Mouse (Mus musculus) liver, embryonic 15.5 days (tissue): ENCODE data around the gene Eif1. TPM values are rescaled to one million over a fixed set of nuclear protein-coding genes. Genes with fewer than 3 reads are reported as not detected.

Experiments
- ATAC-seq: fragments of 200-750 bp; cut with Nextera tagmentation; 2 replicates; pipeline ENCODE4 v1.8.0; 2017; ENCODE audit warnings: moderate number of reproducible peaks, mild to moderate bottlenecking, moderate library complexity; ENCODE audit not compliant: insufficient read depth
- H3K27ac ChIP-seq: fragments of 300-500 bp; sonication (generic); replicated peaks from 2 replicates; pipeline ENCODE4 v1.5.1; 2015; ENCODE audit warnings: mild to moderate bottlenecking, inconsistent platforms
- H3K27me3 ChIP-seq: fragments of 300-500 bp; sonication (generic); 2 replicates; pipeline ENCODE4 v1.6.1; 2015; ENCODE audit warnings: mild to moderate bottlenecking, inconsistent platforms
- H3K36me3 ChIP-seq: fragments of 300-500 bp; sonication (generic); replicated peaks from 2 replicates; pipeline ENCODE4 v1.6.1; 2015; ENCODE audit warnings: moderate library complexity, mild to moderate bottlenecking, inconsistent platforms
- H3K4me1 ChIP-seq: fragments of 300-500 bp; sonication (generic); replicated peaks from 2 replicates; pipeline ENCODE4 v1.6.1; 2015; ENCODE audit warnings: inconsistent platforms
- H3K4me2 ChIP-seq: fragments of 300-500 bp; sonication (generic); 2 replicates; pipeline ENCODE4 v1.6.1; 2015; ENCODE audit warnings: moderate library complexity, mild to moderate bottlenecking, inconsistent platforms
- H3K4me3 ChIP-seq: fragments of 300-500 bp; sonication (generic); replicated peaks from 2 replicates; pipeline ENCODE4 v1.5.1; 2015; ENCODE audit warnings: mild to moderate bottlenecking, inconsistent platforms
- H3K9ac ChIP-seq: fragments of 300-500 bp; sonication (generic); 2 replicates; pipeline ENCODE4 v1.6.1; 2015; ENCODE audit warnings: moderate library complexity, mild to moderate bottlenecking, inconsistent platforms
- H3K9me3 ChIP-seq: fragments of 300-500 bp; sonication (generic); replicated peaks from 2 replicates; pipeline ENCODE4 v1.6.1; 2016; ENCODE audit warnings: inconsistent platforms
- WGBS: fragments of 180-500 bp; shearing (Covaris S2); methylation state at CpG from one replicate; pipeline ENCODE4 v1.1.7; 2015; ENCODE audit warnings: mixed read lengths; ENCODE audit not compliant: insufficient replicate concordance; 5-methylcytosine and 5-hydroxymethylcytosine counted together
- polyA plus RNA-seq: library from polyadenylated mRNA; unstranded; fragments of >200 nt; fragmentation: Nextera tagmentation; extraction: Ambion mirVana; gene quantifications from 2 replicates; pipeline ENCODE4 v1.2.1, GENCODE M21; 2015

The Eif1 gene
- 1,286 and 1,576 TPM in 2 replicates for polyA plus RNA-seq

DNA sequence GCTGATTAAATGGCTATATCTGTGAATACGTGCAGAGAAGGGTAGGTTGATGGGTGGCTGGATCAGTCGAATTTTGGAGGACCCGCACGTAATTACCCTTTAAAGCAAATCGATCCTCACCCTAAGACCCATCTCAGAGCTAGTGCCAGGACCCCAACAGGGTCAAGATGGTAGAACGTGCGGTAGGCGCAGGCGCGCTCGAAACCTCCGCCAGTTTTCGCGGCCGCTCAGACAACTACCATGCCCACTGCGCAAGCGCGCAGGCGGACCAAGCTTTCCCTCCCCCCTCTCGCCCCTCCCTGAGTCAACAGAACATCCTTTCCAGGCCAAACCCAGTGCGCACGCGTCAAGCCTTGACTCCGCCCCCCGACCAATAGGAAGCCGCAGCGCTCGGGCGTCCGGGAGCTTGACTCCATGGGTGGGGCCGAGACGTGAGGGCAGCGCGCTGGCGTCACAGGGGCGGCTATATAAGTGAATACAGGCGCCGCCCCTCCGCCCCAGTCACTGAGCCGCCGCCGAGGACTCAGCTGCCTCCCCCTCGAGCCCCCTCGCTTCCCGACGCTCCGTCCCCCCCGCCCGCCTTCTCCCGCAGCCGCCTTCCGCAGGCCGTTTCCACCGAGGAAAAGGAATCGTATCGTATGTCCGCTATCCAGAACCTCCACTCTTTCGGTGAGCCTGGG, at the start of gene Eif1:
Eif1 (plus strand) TSS at position 394 of the 680 bp plus-strand sequence.
- peak within 1 kb of the TSS; percentile 82 for H3K4me2 ChIP-seq
- no peaks in the 10 kb centered on the region for H3K9me3 ChIP-seq
- H3K27ac ChIP-seq: peak within 1 kb of the TSS; percentile 98
- no peaks in the 10 kb centered on the region for H3K27me3 ChIP-seq
- peaks cover 27% of the 10 kb centered on the region for H3K36me3 ChIP-seq
- peaks cover 51% of the 10 kb centered on the region for H3K4me1 ChIP-seq
- peak; percentile 79 for ATAC-seq
- H3K9ac ChIP-seq: peak within 1 kb of the TSS; percentile 97
- WGBS: under 1% methylated on average over 58 of the region's 58 CpGs
- H3K4me3 ChIP-seq: peak within 1 kb of the TSS; percentile 87

DNA sequence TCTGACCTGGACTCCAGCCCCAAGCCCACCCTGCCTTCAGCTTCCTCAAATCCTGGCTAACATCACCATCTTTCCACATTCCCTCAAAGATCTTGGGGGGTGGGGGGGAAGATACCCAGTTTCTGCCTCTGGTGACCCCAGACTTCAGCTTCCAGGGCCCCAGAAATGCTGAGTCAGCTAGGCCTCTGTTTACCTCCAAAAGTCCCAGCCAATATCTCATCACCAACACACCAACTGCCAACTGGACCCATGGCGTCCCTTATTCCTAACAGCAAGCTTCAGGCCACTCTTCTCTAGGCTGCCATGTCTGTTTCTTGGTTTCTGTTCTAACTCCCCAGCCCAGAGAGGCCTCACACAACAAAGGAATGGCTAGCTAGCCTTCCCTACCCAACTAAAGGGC, 47.8 kb upstream of the Eif1 start:
- WGBS: 52% methylated on average over 1 of the region's 1 CpGs
- ATAC-seq: no peak
- H3K9me3 ChIP-seq: no peaks in the 10 kb centered on the region

DNA sequence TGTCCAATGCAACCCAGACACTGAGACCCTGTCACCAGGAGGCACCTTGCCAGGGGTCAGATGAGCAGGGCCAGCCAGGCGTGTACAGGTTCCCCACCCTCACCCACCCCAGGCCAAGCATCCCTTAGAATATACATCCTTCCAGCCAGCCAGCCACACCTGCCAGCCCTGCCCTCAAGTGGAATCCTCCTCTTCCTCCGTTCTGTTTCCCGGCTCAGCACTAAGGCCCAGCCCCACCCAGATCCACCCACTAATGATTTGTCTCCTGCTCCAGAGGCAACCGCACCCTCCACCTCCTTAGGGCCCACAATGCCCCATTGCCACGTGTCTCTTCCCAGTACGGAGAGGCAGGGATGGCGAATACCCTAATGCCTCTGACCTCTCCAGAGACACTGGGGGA, 45.0 kb upstream of the Eif1 start:
- Histone ChIP-seq H3K4me1 (no peaks in the 10 kb centered on the region), H3K27me3 (no peaks in the 10 kb centered on the region), H3K9me3 (no peaks in the 10 kb centered on the region), H3K4me3 (no peak overlapping the region), H3K4me2 (no peak overlapping the region), H3K9ac (no peak overlapping the region), H3K36me3 (no peaks in the 10 kb centered on the region), H3K27ac (no peak overlapping the region)
- 64% methylated on average over 7 of the region's 7 CpGs for WGBS
- ATAC-seq: no peak

More for the DNA sequence above, 47.8 kb upstream of the Eif1 start:
- Histone ChIP-seq H3K36me3 (no peaks in the 10 kb centered on the region), H3K27ac (no peak overlapping the region), H3K4me3 (no peak overlapping the region), H3K4me2 (no peak overlapping the region), H3K27me3 (no peaks in the 10 kb centered on the region), H3K4me1 (no peaks in the 10 kb centered on the region), H3K9ac (no peak overlapping the region)

DNA sequence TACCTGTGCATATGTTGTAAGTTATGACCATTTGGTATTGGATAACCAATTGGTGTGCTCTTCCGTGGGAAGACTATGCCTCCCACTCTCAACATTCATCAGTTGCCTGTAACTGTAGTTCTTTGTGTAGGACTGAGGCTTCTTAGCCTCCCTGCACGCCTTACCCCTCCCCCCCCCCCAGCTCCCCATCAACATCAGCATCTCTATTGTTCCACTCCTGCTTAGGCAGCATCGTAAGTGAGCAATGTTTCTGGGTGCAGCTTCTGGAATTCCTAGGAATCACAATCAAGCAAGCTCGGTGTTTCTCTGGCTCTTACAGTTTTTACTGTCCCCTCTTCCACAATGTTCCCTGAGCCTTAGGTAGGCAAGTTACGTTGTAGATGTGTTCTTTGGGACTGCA, 44.2 kb upstream of the Eif1 start:
- no peak for ATAC-seq
- Histone ChIP-seq H3K9me3 (no peaks in the 10 kb centered on the region), H3K4me2 (no peak overlapping the region), H3K36me3 (no peaks in the 10 kb centered on the region), H3K27me3 (no peaks in the 10 kb centered on the region), H3K27ac (no peak overlapping the region), H3K4me3 (no peak overlapping the region), H3K9ac (no peak overlapping the region), H3K4me1 (no peaks in the 10 kb centered on the region)
- WGBS: 51% methylated on average over 5 of the region's 5 CpGs

DNA sequence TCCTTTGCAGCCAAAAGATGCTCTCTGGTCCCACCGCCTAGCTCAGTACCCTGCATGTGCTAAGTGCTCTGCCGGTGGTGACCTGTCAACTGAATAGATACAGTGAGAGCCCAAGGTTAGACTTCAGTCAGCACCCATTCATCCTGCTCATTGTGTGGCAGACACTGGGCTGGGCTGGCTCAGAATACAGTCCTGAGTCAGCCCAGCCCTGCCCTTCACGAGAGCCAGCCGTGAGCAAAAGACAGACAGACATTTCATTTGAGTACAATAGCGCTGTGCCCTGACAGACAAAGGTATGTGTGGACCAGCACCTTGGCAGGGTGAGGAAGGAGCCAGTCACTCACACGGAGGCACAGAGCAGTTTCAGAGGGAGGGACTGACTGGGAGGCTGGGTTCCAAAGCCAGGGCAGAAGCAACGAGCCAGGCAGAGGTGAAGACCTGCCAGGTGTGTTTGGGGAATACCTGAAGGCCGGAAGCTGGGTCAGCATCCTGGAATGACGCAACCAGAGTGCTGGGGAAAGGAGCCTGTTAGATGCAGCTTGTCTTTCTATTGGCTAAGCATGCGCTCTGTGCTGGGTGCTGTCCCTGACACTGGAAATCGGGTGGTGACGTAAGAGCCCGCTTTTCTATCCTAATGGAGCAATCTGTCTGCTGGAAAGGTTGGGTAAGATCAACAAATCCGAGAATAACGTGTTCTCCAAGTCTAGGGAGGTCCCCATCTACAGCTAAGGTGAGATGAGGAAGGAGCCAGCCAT, 41.8 kb upstream of the Eif1 start:
- Histone ChIP-seq H3K27me3 (0 out of 2 replicates have a peak, but pooled peaks cover 4% of the 10 kb centered on the region), H3K36me3 (no peaks in the 10 kb centered on the region), H3K9ac (no peak overlapping the region), H3K9me3 (no peaks in the 10 kb centered on the region), H3K4me1 (no peaks in the 10 kb centered on the region), H3K4me3 (no peak overlapping the region), H3K4me2 (no peak overlapping the region), H3K27ac (no peak overlapping the region)
- WGBS: 51% methylated on average over 15 of the region's 15 CpGs
- ATAC-seq: no peak

DNA sequence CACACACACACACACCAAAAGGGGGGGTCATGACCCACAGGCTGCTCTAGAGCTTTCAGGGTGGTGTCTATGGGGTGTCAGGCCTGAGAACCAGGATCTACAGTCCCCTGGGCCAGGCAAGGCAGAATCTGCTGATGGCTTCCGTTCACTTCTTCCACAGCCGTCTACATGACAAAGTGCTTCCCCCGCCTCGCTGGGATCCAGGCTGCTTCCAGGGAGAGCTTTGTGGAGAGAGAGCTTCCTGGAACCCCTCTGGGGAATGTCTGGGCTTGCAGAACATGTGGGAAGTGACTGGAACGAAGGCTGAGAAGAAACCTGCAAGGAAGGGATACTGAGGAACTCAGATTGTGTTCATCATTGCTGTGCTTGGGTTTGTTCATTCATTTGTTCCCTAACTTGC, 40.9 kb upstream of the Eif1 start:
- H3K27ac ChIP-seq: no peak overlapping the region
- no peaks in the 10 kb centered on the region for H3K9me3 ChIP-seq
- no peaks in the 10 kb centered on the region for H3K4me1 ChIP-seq
- no peak overlapping the region for H3K4me3 ChIP-seq
- 33% methylated on average over 5 of the region's 5 CpGs for WGBS
- ATAC-seq: no peak
- 0 out of 2 replicates have a peak, but pooled peaks cover 4% of the 10 kb centered on the region for H3K27me3 ChIP-seq
- no peaks in the 10 kb centered on the region for H3K36me3 ChIP-seq
- no peak overlapping the region for H3K9ac ChIP-seq
- H3K4me2 ChIP-seq: no peak overlapping the region

DNA sequence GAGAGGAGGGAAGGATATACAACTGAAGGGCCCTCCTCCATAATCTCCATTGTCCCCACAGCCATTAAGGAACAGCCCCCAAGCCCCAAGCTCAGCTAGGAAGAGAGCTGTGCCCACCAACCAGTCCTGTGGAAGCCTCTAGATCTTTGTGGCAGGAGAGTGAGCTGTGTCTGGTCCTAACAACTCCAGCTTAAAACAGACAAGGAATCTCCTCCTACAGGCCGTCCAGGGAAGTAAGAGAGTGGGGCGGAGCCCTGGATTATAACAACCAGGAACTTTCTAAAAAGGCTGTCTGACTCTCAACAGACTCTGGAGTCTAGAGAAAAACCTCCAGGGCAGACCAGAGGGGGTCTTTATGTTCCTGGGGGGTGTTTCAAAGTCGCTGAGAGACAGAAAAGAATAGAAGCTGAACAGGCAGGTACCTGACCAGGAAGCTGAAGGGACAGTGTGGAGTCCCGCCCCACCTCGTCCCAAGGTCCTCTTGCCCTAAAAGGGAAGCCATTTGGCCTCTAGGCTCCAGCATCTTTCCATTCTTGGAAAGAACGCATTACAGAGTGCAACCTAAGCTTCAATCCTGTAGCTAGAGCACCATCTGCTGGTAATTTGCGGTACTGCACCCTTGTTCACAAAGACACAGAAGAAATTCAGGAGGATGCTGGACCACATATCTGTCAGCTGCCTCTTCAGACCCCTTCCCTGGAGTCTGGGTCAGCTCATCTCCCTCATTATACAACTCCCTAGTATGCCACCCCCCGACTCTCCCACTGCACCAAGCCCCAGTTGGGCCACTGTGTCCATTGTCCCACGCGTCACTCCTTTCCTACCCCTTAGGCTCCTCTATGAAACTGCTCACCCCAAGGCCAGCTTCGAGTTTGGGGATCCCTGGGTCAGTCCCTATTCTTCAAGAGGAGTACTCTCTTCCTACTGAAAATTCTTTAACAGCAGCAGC, 37.8 kb upstream of the Eif1 start:
- no peaks in the 10 kb centered on the region for H3K36me3 ChIP-seq
- no peak overlapping the region for H3K4me2 ChIP-seq
- 0 out of 2 replicates have a peak, but pooled peaks cover 4% of the 10 kb centered on the region for H3K27me3 ChIP-seq
- no peaks in the 10 kb centered on the region for H3K9me3 ChIP-seq
- WGBS: 23% methylated on average over 11 of the region's 11 CpGs
- no peak overlapping the region for H3K27ac ChIP-seq
- no peak for ATAC-seq
- no peak overlapping the region for H3K4me3 ChIP-seq
- no peak overlapping the region for H3K9ac ChIP-seq
- H3K4me1 ChIP-seq: no peaks in the 10 kb centered on the region

DNA sequence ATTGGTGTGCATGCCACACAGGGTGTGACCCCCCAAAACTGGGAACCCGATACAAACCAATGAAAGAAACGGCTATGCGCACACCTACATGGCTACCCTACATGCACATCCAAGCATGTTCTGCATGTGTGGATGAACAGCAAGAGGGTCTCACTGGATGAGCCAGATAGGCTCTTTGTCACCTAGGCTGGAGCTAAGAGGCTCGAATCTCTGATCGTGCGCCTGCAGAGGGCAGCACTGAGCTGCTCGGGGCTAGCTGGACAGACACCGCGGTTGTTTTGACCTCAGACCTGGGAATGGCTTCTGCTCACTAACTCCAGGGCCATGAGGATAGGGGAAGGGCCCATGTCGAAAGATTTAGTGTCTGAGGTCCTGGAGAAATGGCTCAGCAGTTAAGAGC, 37.1 kb upstream of the Eif1 start:
- H3K4me2 ChIP-seq: no peak overlapping the region
- no peaks in the 10 kb centered on the region for H3K9me3 ChIP-seq
- no peak for ATAC-seq
- H3K27me3 ChIP-seq: 0 out of 2 replicates have a peak, but pooled peaks cover 4% of the 10 kb centered on the region
- H3K4me1 ChIP-seq: no peaks in the 10 kb centered on the region
- no peak overlapping the region for H3K27ac ChIP-seq
- H3K36me3 ChIP-seq: no peaks in the 10 kb centered on the region
- no peak overlapping the region for H3K9ac ChIP-seq
- WGBS: 24% methylated on average over 10 of the region's 10 CpGs
- H3K4me3 ChIP-seq: no peak overlapping the region

DNA sequence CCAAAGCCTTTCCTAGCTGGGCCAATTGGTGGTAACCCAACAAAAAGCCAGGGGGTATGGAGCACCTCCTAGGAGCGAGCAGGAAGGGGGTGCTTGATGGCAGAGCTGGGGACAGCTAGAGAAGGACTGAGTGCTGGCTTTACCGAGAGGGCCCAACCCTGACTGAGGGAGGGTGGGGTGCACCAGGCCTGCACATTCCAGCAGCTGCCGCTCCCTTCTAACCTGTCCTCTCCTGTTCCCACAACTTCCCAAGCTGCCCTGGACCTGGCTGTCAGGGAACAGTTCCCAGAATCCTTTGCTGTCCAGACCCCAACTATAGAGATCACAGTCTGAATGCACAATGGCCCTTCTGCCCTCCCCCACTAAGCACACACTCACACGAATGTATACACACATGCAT, 34.7 kb upstream of the Eif1 start:
- Histone ChIP-seq H3K4me2 (no peak overlapping the region), H3K4me1 (no peaks in the 10 kb centered on the region), H3K27ac (no peak overlapping the region), H3K27me3 (0 out of 2 replicates have a peak, but pooled peaks cover 4% of the 10 kb centered on the region), H3K9ac (no peak overlapping the region), H3K36me3 (no peaks in the 10 kb centered on the region), H3K4me3 (no peak overlapping the region), H3K9me3 (no peaks in the 10 kb centered on the region)
- WGBS: 62% methylated on average over 4 of the region's 4 CpGs
- no peak for ATAC-seq

DNA sequence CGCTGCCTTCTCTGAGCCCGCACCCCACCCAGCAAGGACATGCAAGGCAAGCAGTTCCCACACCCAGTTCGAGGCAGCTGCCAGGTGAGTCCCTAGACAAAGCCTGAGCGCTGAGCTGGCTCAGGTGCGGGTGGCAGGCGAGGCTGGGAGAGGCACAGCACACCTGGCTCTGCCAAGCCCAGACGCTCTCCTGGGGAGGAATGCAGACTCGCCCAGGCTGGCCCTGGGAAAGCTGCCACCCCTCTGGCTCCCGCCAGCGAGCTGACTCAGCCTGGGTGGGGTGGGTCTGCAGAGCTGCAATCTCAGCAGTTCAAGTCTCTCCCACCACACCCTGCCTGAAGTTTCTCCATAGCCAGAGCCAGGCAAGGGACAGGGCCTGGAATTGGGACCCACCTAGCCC, 32.7 kb upstream of the Eif1 start:
- Histone ChIP-seq H3K36me3 (no peaks in the 10 kb centered on the region), H3K9ac (no peak overlapping the region)
- WGBS: 51% methylated on average over 10 of the region's 10 CpGs

DNA sequence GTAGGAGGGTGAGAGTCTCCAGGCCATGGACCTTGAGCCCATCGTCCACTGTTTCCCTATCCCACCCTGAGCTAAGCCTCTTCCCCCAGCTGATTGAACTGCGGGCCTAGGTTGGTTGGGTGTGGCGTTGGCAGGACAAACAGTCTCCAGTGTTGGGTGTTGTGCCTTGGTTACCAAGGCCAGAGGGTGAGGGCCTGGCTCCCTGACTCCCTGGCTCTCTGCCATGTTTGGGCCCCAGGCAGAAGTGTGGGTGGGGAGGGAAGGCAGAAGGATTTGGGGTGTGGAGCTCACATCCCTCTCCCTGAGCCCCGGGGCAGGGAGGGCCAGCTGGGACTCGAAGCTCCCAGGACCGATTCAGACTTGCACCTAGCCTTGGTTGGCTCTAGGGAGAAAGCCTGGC, 30.7 kb upstream of the Eif1 start:
- Histone ChIP-seq H3K27me3 (no peaks in the 10 kb centered on the region), H3K36me3 (no peaks in the 10 kb centered on the region), H3K9me3 (no peaks in the 10 kb centered on the region), H3K4me3 (no peak overlapping the region), H3K9ac (no peak overlapping the region), H3K4me1 (no peaks in the 10 kb centered on the region), H3K27ac (no peak overlapping the region), H3K4me2 (no peak overlapping the region)
- ATAC-seq: no peak
- WGBS: 66% methylated on average over 6 of the region's 6 CpGs

More for the DNA sequence above, 32.7 kb upstream of the Eif1 start:
- Histone ChIP-seq H3K4me1 (no peaks in the 10 kb centered on the region), H3K27ac (no peak overlapping the region), H3K4me2 (no peak overlapping the region), H3K4me3 (no peak overlapping the region), H3K27me3 (no peaks in the 10 kb centered on the region), H3K9me3 (no peaks in the 10 kb centered on the region)
- ATAC-seq: no peak
